ENCODE assay signal across 9 mouse cellular contexts in the genomic region with DNA sequence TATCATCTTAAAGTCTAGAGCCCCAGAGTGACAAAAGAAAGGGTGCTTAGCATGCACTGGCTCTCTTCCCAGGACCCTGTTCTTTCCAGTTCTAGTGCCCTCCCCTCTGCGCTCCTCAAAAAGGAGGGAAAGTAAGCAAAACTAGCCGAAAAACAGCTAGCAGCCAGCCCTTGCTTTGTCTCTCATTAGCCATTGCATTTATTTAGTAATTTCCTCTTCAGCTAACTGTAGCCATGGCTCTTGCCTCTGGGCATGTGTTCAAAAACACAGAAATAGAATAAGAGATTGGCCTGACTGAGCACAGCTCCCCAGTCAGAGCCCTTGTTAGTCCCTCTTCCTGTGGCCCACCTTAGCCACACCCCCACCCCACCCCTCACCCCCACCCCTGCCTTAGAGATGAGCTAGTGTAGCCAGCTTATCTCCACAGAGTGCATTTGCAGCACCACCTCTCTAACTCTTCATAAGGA.
DNase-seq lines count a peak whose midpoint lies in the region; ATAC-seq and TF ChIP-seq lines count a peak whose summit lies in the region.
"Had no signal": no experiment of that assay in that cellular context is flagged by ENCODE, and none has a peak within 500 bp of the region (broad histone marks: within the 10 kb centered on the region; RNA-seq: fewer than 3 reads in every experiment).

No protein-coding gene starts in this region.

- ATAC-seq in liver, embryonic 11.5 days (replicated peaks; ENCODE audit: low FRiP score), result peak; percentile 72
- peak; percentile 60 for ATAC-seq in neural tube, embryonic 13.5 days (ENCODE audit: low read depth)

- H3K27ac ChIP-seq in liver, embryonic 11.5 days (ENCODE audit: low read depth, low read length), result no peak overlapping the region
- peak overlapping the region; percentile 38; the same call in 1 of the 2 replicates for H3K27ac ChIP-seq in neural tube, embryonic 13.5 days (replicated peaks)
- H3K27ac ChIP-seq: macrophage had no signal

- peak; percentile 27 to 45 for DNase-seq in lung, adult 18-20 months
- DNase-seq in lung, adult 2 months, result no peak
- DNase-seq in heart, adult 9 months (ENCODE audit: low spot score in 2 of 2), result peak; percentile 12 to 28
- DNase-seq in liver, embryonic 11.5 days (ENCODE audit: low spot score), result no peak
- no peak for DNase-seq in urinary bladder, adult 18-20 months (ENCODE audit: low spot score in 2 of 2)
- no peak for DNase-seq in cerebellum, postnatal 36 days
- DNase-seq in gastrocnemius, adult 8-10 months (ENCODE audit: low spot score in 2 of 2), result no peak

- H3K4me3 ChIP-seq in lung, adult 2 months (replicated peaks; ENCODE audit: extremely low read depth, low read depth, low read length), result no peak overlapping the region
- H3K4me3 ChIP-seq in liver, embryonic 11.5 days (ENCODE audit: low read depth, low read length), result no peak overlapping the region
- H3K4me3 ChIP-seq in neural tube, embryonic 13.5 days, result no peak overlapping the region

- WGBS in lung, adult 2 months, result 35% methylated on average over 2 of the region's 2 CpGs
- WGBS in liver, embryonic 11.5 days, result 61% methylated on average over 2 of the region's 2 CpGs
- 54% methylated on average over 2 of the region's 2 CpGs for WGBS in neural tube, embryonic 13.5 days

- TF ChIP-seq CTCF in lung, adult 2 months (IDR thresholded peaks at IDR 0.05; ENCODE audit: insufficient read depth, low read length), result no peak

- H3K4me1 ChIP-seq in lung, adult 2 months (ENCODE audit: control insufficient read depth, insufficient read depth, low read length), result peaks cover 2% of the 10 kb centered on the region; the same call in 1 of the 2 replicates
- peaks cover 5% of the 10 kb centered on the region; the same call in 1 of the 2 replicates for H3K4me1 ChIP-seq in liver, embryonic 11.5 days (replicated peaks; ENCODE audit: control insufficient read depth, insufficient read depth, low read length)
- H3K4me1 ChIP-seq in neural tube, embryonic 13.5 days (replicated peaks), result peaks cover 14% of the 10 kb centered on the region

- H3K9me3 ChIP-seq in liver, embryonic 11.5 days (ENCODE audit: control insufficient read depth, low read length), result no peaks in the 10 kb centered on the region
- H3K9me3 ChIP-seq in neural tube, embryonic 13.5 days, result no peaks in the 10 kb centered on the region

- H3K4me2 ChIP-seq in liver, embryonic 11.5 days, result no peak overlapping the region
- no peak overlapping the region for H3K4me2 ChIP-seq in neural tube, embryonic 13.5 days

- no peak overlapping the region for H3K9ac ChIP-seq in liver, embryonic 11.5 days (ENCODE audit: low read depth, low read length)
- H3K9ac ChIP-seq in neural tube, embryonic 13.5 days, result no peak overlapping the region

- H3K36me3 ChIP-seq in liver, embryonic 11.5 days (ENCODE audit: control insufficient read depth, insufficient read depth, low read length), result no peaks in the 10 kb centered on the region
- H3K36me3 ChIP-seq in neural tube, embryonic 13.5 days, result peaks cover 22% of the 10 kb centered on the region

- no peak for TF ChIP-seq POLR2A in lung, adult 2 months (IDR thresholded peaks at IDR 0.05; ENCODE audit: borderline replicate concordance, extremely low read depth, low read depth, low read length)

- no peaks in the 10 kb centered on the region for H3K27me3 ChIP-seq in liver, embryonic 11.5 days (replicated peaks; ENCODE audit: control insufficient read depth, insufficient read depth, low read length)
- H3K27me3 ChIP-seq in neural tube, embryonic 13.5 days, result no peaks in the 10 kb centered on the region

Comparison
In these comparisons a context has a peak if more than half of its experiments do, and no peak if none do; other contexts are left out.
1. DNase-seq: peak in lung, adult 18-20 months (2 of 2) and heart, adult 9 months (2 of 2); none in lung, adult 2 months (single experiment), liver, embryonic 11.5 days (single experiment), urinary bladder, adult 18-20 months (0 of 2), cerebellum, postnatal 36 days (0 of 2) and gastrocnemius, adult 8-10 months (0 of 2).